Mouse (Mus musculus) spleen, adult 2 months (tissue): ENCODE results near the gene Ptx4. TPM values are rescaled to one million over a fixed set of nuclear protein-coding genes. Genes with fewer than 3 reads are reported as not detected.
"Not testable (repeated sequence)": the region's sequence is repeated elsewhere in the genome, so short reads cannot be mapped to it uniquely, and the experiment has no call there.

Experiments used
- DNase-seq, 2 experiments: peaks; one replicate each; pipeline versions ENCODE4 v3.0.0 to v3.0.0-alpha.2; 2012 to 2021; ENCODE audit warnings: low spot score in 2 of 2, low read depth in 1 of 2
- H3K27ac ChIP-seq: fragments of 200-500 bp; 2 replicates; pipeline ENCODE4 v1.5.1; 2012; ENCODE audit warnings: low read length, inconsistent platforms; ENCODE audit not compliant: insufficient read depth
- H3K27me3 ChIP-seq: fragments of 200-500 bp; 2 replicates; pipeline ENCODE4 v1.6.1; 2012; ENCODE audit warnings: mild to moderate bottlenecking, moderate library complexity, low read length, inconsistent platforms; ENCODE audit not compliant: control insufficient read depth, insufficient read depth
- H3K36me3 ChIP-seq: fragments of 200-500 bp; 2 replicates; pipeline ENCODE4 v1.6.1; 2012; ENCODE audit warnings: mild to moderate bottlenecking, low read length, inconsistent platforms; ENCODE audit not compliant: control insufficient read depth, insufficient read depth
- H3K4me1 ChIP-seq: fragments of 200-500 bp; 2 replicates; pipeline ENCODE4 v1.6.1; 2011; ENCODE audit warnings: inconsistent platforms; ENCODE audit not compliant: control insufficient read depth, insufficient read depth, insufficient read length
- H3K4me3 ChIP-seq: fragments of 200-500 bp; 2 replicates; pipeline ENCODE4 v1.5.1; 2011; ENCODE audit warnings: mild to moderate bottlenecking, inconsistent platforms; ENCODE audit not compliant: insufficient read depth, insufficient read length; ENCODE audit errors: extremely low read depth
- CTCF ChIP-seq: fragments of 200-500 bp; IDR thresholded peaks from 2 replicates; pipeline ENCODE4 v1.5.1; 2011; ENCODE audit warnings: mild to moderate bottlenecking, inconsistent platforms; ENCODE audit not compliant: insufficient read depth, insufficient read length, insufficient replicate concordance; ENCODE audit errors: extremely low read depth
- POLR2A ChIP-seq: fragments of 200-500 bp; IDR thresholded peaks from 2 replicates; pipeline ENCODE4 v1.6.1; 2011; ENCODE audit warnings: low read depth, low read length, inconsistent platforms
- WGBS: fragments of 180-500 bp; shearing (Covaris S2); methylation state at CpG from one replicate; pipeline ENCODE4 v1.1.7; 2018; 5-methylcytosine and 5-hydroxymethylcytosine counted together
- polyA plus RNA-seq: library from polyadenylated mRNA; depleted of rRNA; stranded (reverse); fragments of >200 nt; gene quantifications from 2 replicates; pipeline ENCODE4 v1.2.3, GENCODE M21; 2012

The Ptx4 gene
- polyA plus RNA-seq, 1 experiment: not detected

DNA sequence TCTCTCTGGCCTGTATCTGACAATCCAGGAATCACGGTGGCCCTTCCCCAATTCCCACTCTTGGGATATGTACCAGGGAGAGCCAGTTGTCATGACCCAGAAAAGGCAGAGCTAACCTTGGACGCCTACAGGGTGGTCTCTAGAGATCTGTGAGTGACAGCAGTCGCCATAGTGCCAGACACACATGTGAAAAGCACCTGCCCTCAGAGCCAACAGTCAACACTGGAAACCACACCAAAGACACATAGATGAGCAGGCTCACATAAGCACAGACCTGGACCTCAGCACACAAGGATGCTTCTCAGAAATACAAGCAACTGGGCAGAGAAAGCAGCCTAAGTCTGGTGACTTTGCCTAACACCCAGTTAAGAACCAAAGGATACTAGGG lies 8.1 kb upstream of the Ptx4 start:
- WGBS: 80% methylated on average over 3 of the region's 3 CpGs
- H3K27ac ChIP-seq: no peak overlapping the region
- H3K4me1 ChIP-seq: peaks cover 8% of the 10 kb centered on the region; the same call in 1 of the 2 replicates
- no peak for TF ChIP-seq CTCF
- TF ChIP-seq POLR2A: no peak
- no peak for DNase-seq
- no peaks in the 10 kb centered on the region for H3K27me3 ChIP-seq
- no peaks in the 10 kb centered on the region; the same call in 1 of the 2 replicates for H3K36me3 ChIP-seq
- no peak overlapping the region for H3K4me3 ChIP-seq

DNA sequence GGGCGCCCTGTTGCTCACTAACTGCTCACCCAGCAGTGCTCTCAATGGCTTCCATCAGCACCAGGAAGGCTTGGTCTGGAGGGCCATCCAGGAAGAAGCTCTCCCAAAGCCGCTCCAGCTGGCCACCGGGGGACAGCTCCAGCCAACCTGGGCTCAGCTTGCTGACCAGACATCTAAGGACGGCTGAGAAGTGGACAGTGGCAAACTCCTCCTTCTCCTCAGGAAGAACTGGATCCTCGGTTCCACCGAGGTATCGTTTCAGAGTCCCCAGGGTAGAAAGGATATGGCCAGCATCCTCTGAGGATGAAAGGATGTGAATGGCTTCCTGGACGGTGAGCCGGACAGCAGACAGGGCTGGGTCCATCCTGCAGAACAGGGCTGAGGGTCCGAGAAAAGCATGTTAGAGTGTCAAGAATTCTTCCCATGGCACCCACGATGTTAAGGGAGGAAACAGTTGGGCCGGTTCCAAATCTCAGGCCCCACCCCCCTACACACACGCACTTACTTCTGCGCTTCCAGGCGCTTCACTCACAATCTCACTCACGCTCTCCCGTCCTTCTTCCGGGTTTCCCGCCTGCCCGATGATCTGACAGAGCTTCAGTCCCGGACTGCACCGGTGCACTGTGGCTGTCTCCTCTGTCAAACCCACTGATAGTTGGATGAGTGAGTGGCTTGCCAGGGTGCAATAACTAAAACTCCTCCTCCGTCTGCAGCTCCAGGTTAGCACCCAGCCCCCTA lies 5.5 kb upstream of the Ptx4 start:
- DNase-seq: peak; percentile 12 to 33
- Histone ChIP-seq H3K4me1 (peaks cover 8% of the 10 kb centered on the region; the same call in 1 of the 2 replicates), H3K27ac (peak overlapping the region; percentile 80)

DNA sequence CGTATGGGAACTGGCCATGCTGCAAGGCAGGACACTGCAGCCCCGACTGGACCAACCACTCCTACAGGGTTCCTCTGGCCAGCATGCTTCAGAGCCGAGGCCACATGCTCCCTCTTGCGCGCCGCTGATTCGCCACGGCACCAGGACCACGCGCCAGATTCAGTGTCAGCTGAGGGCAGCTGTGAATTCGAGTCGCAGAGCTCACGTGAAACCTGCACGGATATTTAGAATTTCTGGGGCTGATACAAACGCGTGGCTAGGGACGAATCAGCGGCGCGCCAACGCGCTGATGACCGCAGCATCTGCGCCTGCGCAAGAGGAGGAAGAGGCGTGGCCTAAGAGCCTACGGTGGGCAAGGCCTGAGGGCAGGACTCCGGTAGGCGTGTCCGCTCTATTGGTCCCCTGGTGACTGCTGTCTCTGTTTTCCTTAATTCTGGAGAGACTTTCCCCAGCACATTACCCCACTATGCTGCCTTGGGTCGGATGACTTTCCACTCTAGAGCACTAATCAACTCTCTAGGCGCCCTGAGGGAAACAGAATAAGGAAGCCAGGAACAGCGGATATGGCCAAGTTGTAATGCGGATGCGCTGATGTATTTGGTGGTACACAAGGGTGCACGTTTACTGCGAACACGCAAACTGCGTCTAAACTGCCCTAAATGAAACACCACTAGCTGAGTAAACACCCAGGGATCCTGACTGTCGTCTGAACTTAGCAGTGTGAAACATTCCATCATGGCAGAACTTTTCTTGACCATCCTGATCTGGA lies 4.7 kb upstream of the Ptx4 start, which contains the start of gene Telo2:
Gene Telo2, minus strand, starts transcription at position 304 of the 769 bp plus-strand sequence.
- no peak for TF ChIP-seq CTCF
- TF ChIP-seq POLR2A: peak; percentile 50; the same call in 1 of the 2 replicates
- H3K27ac ChIP-seq: peak within 1 kb of the TSS; percentile 80
- H3K4me1 ChIP-seq: peaks cover 8% of the 10 kb centered on the region; the same call in 1 of the 2 replicates
- H3K27me3 ChIP-seq: no peaks in the 10 kb centered on the region
- peak; percentile 85 to 92 for DNase-seq
- WGBS: 6% methylated on average over 40 of the region's 40 CpGs
- peak within 1 kb of the TSS; percentile 62 for H3K4me3 ChIP-seq
- no peaks in the 10 kb centered on the region; the same call in 1 of the 2 replicates for H3K36me3 ChIP-seq

More for the DNA sequence above, 5.5 kb upstream of the Ptx4 start:
- no peak for TF ChIP-seq POLR2A
- TF ChIP-seq CTCF: no peak
- 13% methylated on average over 23 of the region's 23 CpGs for WGBS
- Histone ChIP-seq H3K36me3 (no peaks in the 10 kb centered on the region; the same call in 1 of the 2 replicates), H3K27me3 (no peaks in the 10 kb centered on the region), H3K4me3 (peak overlapping the region; percentile 62)

DNA sequence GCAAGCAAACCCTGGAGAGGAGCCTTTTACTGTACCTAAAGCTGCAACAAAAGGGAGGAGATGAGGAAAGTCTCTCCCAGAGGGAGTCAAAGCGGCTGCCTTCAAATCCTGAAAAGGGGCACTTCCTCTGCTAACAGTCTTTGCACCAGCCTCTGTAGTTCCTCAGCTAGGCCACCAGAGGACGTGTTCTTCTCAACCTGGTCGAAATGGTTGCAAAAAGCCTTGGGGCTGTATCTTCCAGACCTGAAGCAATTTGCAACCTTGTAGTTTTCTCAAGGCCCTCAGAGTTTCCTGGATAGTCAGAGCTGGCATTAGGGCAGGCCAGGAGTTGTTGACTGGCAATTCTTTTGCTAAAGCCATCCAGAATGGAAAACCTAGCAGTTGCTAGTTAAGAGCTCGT lies 3.3 kb upstream of the Ptx4 start:
- no peaks in the 10 kb centered on the region for H3K27me3 ChIP-seq
- peaks cover 8% of the 10 kb centered on the region; the same call in 1 of the 2 replicates for H3K4me1 ChIP-seq
- H3K27ac ChIP-seq: no peak overlapping the region
- no peaks in the 10 kb centered on the region for H3K36me3 ChIP-seq
- WGBS: 52% methylated on average over 4 of the region's 4 CpGs
- no peak overlapping the region for H3K4me3 ChIP-seq
- DNase-seq: peak in 1 of 2 experiments; percentile 26
- TF ChIP-seq CTCF (no peak), POLR2A (no peak)

DNA sequence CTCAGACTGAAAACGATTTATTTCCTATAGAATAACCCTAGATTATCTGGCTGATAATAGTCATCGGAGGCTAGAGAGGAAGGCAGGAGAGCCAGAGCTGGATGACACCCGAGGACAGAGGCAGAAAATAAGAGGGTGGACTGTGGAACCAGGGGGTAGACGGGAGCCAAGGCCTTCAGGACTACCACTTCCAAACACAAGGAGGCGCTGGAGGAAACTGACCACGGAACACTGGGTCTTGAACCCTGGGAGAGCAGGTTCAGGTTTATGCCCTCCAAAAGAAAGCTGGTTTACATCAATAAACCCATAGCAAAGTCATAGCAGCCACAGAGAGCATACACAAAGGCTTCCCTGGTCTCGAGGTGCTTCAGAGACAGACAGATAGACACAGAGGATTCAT lies 3.4 kb downstream of the Ptx4 start:
- Histone ChIP-seq H3K4me1 (no peaks in the 10 kb centered on the region), H3K36me3 (no peaks in the 10 kb centered on the region), H3K27me3 (0 out of 2 replicates have a peak, but pooled peaks cover 1% of the 10 kb centered on the region), H3K27ac (no peak overlapping the region), H3K4me3 (no peak overlapping the region)
- TF ChIP-seq POLR2A (no peak), CTCF (peak; percentile 36; the same call in 1 of the 2 replicates)
- WGBS: 34% methylated on average over 7 of the region's 7 CpGs
- peak in 1 of 2 experiments; percentile 26 for DNase-seq

DNA sequence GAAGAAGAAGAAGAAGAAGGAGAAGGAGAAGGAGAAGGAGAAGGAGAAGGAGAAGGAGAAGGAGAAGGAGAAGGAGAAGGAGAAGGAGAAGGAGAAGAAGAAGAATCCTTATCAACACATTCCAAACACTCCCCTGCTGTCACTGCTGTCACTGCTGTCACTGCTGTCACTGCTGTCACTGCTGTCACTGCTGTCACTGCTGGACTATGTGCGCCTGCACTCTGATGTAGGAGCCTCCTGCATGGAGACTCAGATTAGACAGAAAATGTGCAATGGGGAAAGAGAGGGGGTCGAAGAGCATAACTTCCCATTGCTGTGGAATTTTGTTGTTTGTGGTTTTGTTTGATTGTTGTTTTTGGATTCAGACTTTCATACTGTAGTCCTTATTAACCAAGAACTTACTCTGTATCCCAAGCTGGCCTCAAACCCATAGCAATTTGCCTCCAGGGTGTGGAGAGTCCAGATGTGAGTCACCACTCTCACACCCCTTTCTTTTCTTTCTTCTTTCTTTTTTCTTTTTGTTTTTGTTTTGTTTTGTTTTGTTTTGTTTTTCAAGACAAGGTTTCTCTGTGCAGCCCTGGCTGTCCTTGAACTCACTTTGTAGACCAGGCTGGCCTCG lies 5.0 kb downstream of the Ptx4 start:
- 74% methylated on average over 3 of the region's 3 CpGs for WGBS
- H3K27me3 ChIP-seq, H3K4me3 ChIP-seq, H3K36me3 ChIP-seq, H3K27ac ChIP-seq, DNase-seq, H3K4me1 ChIP-seq: not testable (repeated sequence)

DNA sequence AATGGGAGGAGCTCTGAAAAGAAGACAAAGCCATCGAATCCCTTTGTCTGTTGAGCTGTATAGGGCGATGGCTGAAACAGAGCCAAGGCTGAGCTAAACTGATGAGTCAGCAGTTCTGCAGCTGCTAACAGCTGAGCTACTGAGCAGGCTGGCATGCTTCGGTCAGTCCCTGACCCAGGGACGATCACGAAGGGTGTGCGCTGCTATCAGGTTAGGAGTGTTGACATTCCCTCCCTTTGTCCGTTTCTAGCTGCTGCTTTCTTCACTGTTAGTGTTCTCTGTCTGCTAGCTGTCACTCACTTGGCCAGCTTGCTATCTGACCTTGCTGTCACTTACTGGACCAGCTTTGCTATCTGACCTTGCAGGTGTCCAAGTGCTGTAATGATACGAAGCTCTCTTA lies 6.5 kb downstream of the Ptx4 start:
- H3K27me3 ChIP-seq: 0 out of 2 replicates have a peak, but pooled peaks cover 1% of the 10 kb centered on the region
- peak overlapping the region; percentile 2; the same call in 1 of the 2 replicates for H3K27ac ChIP-seq
- TF ChIP-seq CTCF: no peak
- no peak for TF ChIP-seq POLR2A
- H3K36me3 ChIP-seq: no peaks in the 10 kb centered on the region
- H3K4me3 ChIP-seq: no peak overlapping the region
- 59% methylated on average over 8 of the region's 8 CpGs for WGBS
- no peak for DNase-seq
- H3K4me1 ChIP-seq: no peaks in the 10 kb centered on the region
